Mouse (Mus musculus) megakaryocyte-erythroid progenitor cell, adult 5 weeks (primary cell): ENCODE measurements around the gene 4930512M02Rik. TPM values are rescaled to one million over a fixed set of nuclear protein-coding genes. Genes with fewer than 3 reads are reported as not detected.

Experiments
- polyA plus RNA-seq: library from polyadenylated mRNA; stranded (reverse); fragments of >175 nt; gene quantifications from 2 replicates; pipeline ENCODE4 v1.2.3, GENCODE M21; 2012

Gene 4930512M02Rik
- not detected in 2 replicates for polyA plus RNA-seq

DNA sequence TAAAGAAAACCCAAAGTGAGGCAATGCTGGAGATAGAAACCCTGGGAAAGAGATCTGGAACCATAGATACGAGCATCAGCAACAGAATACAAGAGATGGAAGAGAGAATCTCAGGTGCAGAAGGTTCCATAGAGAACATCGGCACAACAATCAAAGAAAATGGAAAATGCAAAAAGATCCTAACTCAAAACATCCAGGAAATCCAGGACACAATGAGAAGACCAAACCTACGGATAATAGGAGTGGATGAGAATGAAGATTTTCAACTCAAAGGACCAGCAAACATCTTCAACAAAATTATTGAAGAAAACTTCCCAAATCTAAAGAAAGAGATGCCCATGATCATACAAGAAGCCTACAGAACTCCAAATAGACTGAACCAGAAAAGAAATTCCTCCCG is at the start of gene 4930512M02Rik:
Gene 4930512M02Rik, minus strand, starts transcription at position 101 of the 400 bp plus-strand sequence.

Other genes with a start within 250 kb of the 4930512M02Rik start
- gene Spata48, start 165.7 kb downstream of the 4930512M02Rik start, polyA plus RNA-seq = 2.8 and 4.1 TPM in 2 replicates
- gene Zpbp, start 165.4 kb downstream of the 4930512M02Rik start, polyA plus RNA-seq = 0.16 and 0.21 TPM in 2 replicates
- 248 and 283 TPM in 2 replicates for gene Ikzf1, start 57.2 kb upstream of the 4930512M02Rik start, polyA plus RNA-seq
- gene Fignl1, start 181.1 kb upstream of the 4930512M02Rik start, polyA plus RNA-seq = 1.0 and 1.7 TPM in 2 replicates